In genomic region chr4:107979530-107979929, GRCm38 (mm10) we compare ENCODE assay signal across 12 mouse cellular contexts. TPM values are rescaled to one million over a fixed set of nuclear protein-coding genes. Genes with fewer than 3 reads are reported as not detected.
DNase-seq lines count a peak whose midpoint lies in the region; ATAC-seq lines count a peak whose summit lies in the region.
"Had no signal": no experiment of that assay in that cellular context is flagged by ENCODE, and none has a peak within 500 bp of the region (broad histone marks: within the 10 kb centered on the region; RNA-seq: fewer than 3 reads in every experiment).

No protein-coding gene starts in this region.

- H3K9me3 ChIP-seq in lung, embryonic 16.5 days (ENCODE audit: control insufficient read depth, low read length) = no peaks in the 10 kb centered on the region
- H3K9me3 ChIP-seq in neural tube, embryonic 13.5 days = no peaks in the 10 kb centered on the region
- no peaks in the 10 kb centered on the region for H3K9me3 ChIP-seq in intestine, embryonic 15.5 days
- H3K9me3 ChIP-seq: embryonic facial prominence, embryonic 12.5 days had no signal

- H3K4me1 ChIP-seq in lung, embryonic 16.5 days (replicated peaks; ENCODE audit: control insufficient read depth, insufficient read depth, low read length) = peaks cover 5% of the 10 kb centered on the region; the same call in 1 of the 2 replicates
- H3K4me1 ChIP-seq in neural tube, embryonic 13.5 days (replicated peaks) = peaks cover 11% of the 10 kb centered on the region; the same call in 1 of the 2 replicates
- no peaks in the 10 kb centered on the region for H3K4me1 ChIP-seq in intestine, embryonic 15.5 days (replicated peaks)

- no peak overlapping the region for H3K9ac ChIP-seq in lung, embryonic 16.5 days (ENCODE audit: low read length)
- H3K9ac ChIP-seq in neural tube, embryonic 13.5 days = no peak overlapping the region
- H3K9ac ChIP-seq in intestine, embryonic 15.5 days = no peak overlapping the region
- H3K9ac ChIP-seq: embryonic facial prominence, embryonic 12.5 days; liver, embryonic 14.5 days had no signal

- H3K27ac ChIP-seq in lung, embryonic 16.5 days (ENCODE audit: low read length) = peak overlapping the region; percentile 50; the same call in 1 of the 2 replicates
- H3K27ac ChIP-seq in neural tube, embryonic 13.5 days (replicated peaks) = peak overlapping the region; percentile 34; the same call in 1 of the 2 replicates
- H3K27ac ChIP-seq in intestine, embryonic 15.5 days = no peak overlapping the region
- H3K27ac ChIP-seq: embryonic facial prominence, embryonic 12.5 days; liver, embryonic 14.5 days had no signal

- H3K4me3 ChIP-seq in lung, embryonic 16.5 days (ENCODE audit: low read length) = no peak overlapping the region
- H3K4me3 ChIP-seq in neural tube, embryonic 13.5 days = no peak overlapping the region
- no peak overlapping the region for H3K4me3 ChIP-seq in intestine, embryonic 15.5 days (replicated peaks)
- H3K4me3 ChIP-seq: embryonic facial prominence, embryonic 12.5 days had no signal

- no peak for DNase-seq in lung, adult 18-20 months
- peak; percentile 84 to 86 for DNase-seq in cerebellum, postnatal 25 days
- DNase-seq in kidney, adult 8-10 months = peak; percentile 33 to 48
- no peak for DNase-seq in urinary bladder, adult 2 months (ENCODE audit: low spot score)

- no peaks in the 10 kb centered on the region for H3K36me3 ChIP-seq in lung, embryonic 16.5 days (ENCODE audit: control insufficient read depth, insufficient read depth, low read length)
- no peaks in the 10 kb centered on the region for H3K36me3 ChIP-seq in neural tube, embryonic 13.5 days
- no peaks in the 10 kb centered on the region for H3K36me3 ChIP-seq in intestine, embryonic 15.5 days
- H3K36me3 ChIP-seq: embryonic facial prominence, embryonic 12.5 days had no signal

- no peaks in the 10 kb centered on the region for H3K27me3 ChIP-seq in lung, embryonic 16.5 days (ENCODE audit: control insufficient read depth, insufficient read depth, low read depth, low read length)
- H3K27me3 ChIP-seq in neural tube, embryonic 13.5 days = no peaks in the 10 kb centered on the region
- H3K27me3 ChIP-seq in intestine, embryonic 15.5 days (replicated peaks) = no peaks in the 10 kb centered on the region
- H3K27me3 ChIP-seq: embryonic facial prominence, embryonic 12.5 days; Patski had no signal

- H3K4me2 ChIP-seq in lung, embryonic 16.5 days (ENCODE audit: low read depth, low read length) = no peak overlapping the region
- H3K4me2 ChIP-seq in neural tube, embryonic 13.5 days = no peak overlapping the region
- no peak overlapping the region for H3K4me2 ChIP-seq in intestine, embryonic 15.5 days (replicated peaks)
- H3K4me2 ChIP-seq: embryonic facial prominence, embryonic 12.5 days had no signal

- 42% methylated on average over 2 of the region's 2 CpGs for WGBS in lung, embryonic 16.5 days
- 18% methylated on average over 2 of the region's 2 CpGs for WGBS in neural tube, embryonic 13.5 days
- 41% methylated on average over 2 of the region's 2 CpGs for WGBS in intestine, embryonic 15.5 days

- peak; percentile 75 for ATAC-seq in lung, embryonic 16.5 days (ENCODE audit: low read depth)
- no peak for ATAC-seq in neural tube, embryonic 13.5 days (ENCODE audit: low read depth)
- ATAC-seq in intestine, embryonic 15.5 days = no peak; the same call in 1 of the 2 replicates
- ATAC-seq in monocyte, adult 5-6 weeks (replicated peaks; ENCODE audit: insufficient number of reproducible peaks, low FRiP score, low TSS enrichment, poor library complexity, severe bottlenecking) = no peak
- ATAC-seq: Patski had no signal

RNA-seq across cellular contexts. Expression of gene Slc1a7, which starts 11.4 kb away (rescaled TPM):
- polyA plus RNA-seq in lung, embryonic 16.5 days (2015; fragmentation: Nextera tagmentation; extraction: Ambion mirVana) = 0.16 and 0.19 TPM in 2 replicates
- polyA plus RNA-seq in neural tube, embryonic 13.5 days (2015; fragmentation: Nextera tagmentation; extraction: Ambion mirVana) = not detected in 2 replicates
- polyA plus RNA-seq in intestine, embryonic 15.5 days (2015; fragmentation: Nextera tagmentation; extraction: Ambion mirVana) = 0.11 and 0.15 TPM in 2 replicates
- not detected in 3 replicates for total RNA-seq in monocyte, adult 5-6 weeks (2017)
- polyA plus RNA-seq in urinary bladder, adult 2 months (2012; rRNA removed) = 1.4 and 1.6 TPM in 2 replicates
- polyA plus RNA-seq: embryonic facial prominence, embryonic 12.5 days; heart, embryonic 16.5 days had no signal

RNA-seq across cellular contexts. Expression of gene Cpt2, which starts 56.1 kb away (rescaled TPM):
- polyA plus RNA-seq in lung, embryonic 16.5 days (2015; fragmentation: Nextera tagmentation; extraction: Ambion mirVana) = 43.7 and 51.1 TPM in 2 replicates
- 21.3 and 22.7 TPM in 2 replicates for polyA plus RNA-seq in neural tube, embryonic 13.5 days (2015; fragmentation: Nextera tagmentation; extraction: Ambion mirVana)
- polyA plus RNA-seq in intestine, embryonic 15.5 days (2015; fragmentation: Nextera tagmentation; extraction: Ambion mirVana) = 106 TPM in 2 replicates
- total RNA-seq in monocyte, adult 5-6 weeks (2017) = 3.9 to 14.6 TPM (median 7.4 TPM) in 3 replicates
- 42.2 and 43.3 TPM in 2 replicates for polyA plus RNA-seq in urinary bladder, adult 2 months (2012; rRNA removed)

Comparison
In these comparisons a context has a peak if more than half of its experiments do, and no peak if none do; other contexts are left out.
1. DNase-seq: peak in cerebellum, postnatal 25 days (2 of 2) and kidney, adult 8-10 months (2 of 2); none in lung, adult 18-20 months (0 of 2) and urinary bladder, adult 2 months (single experiment).